In the genomic region with DNA sequence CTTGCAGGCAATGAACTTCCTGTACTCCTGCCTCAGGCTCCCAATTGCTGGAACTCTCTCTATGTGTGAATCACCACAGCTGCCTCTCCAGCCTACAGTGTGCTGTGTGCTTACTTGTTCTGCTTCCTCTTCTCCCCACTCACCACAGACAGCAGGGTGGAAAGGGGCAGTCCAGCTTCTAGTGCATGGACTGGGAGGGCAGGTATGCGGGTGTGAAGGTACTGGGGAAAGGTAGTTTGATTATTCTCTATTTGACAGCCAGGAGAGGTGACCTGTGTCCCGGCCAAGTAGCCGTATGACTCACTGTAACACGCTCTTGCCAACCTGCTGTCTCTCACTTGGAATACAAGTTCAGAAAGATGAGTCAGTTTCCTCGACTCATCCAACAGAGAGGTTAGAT, we compare ENCODE assay signal across 12 mouse cellular contexts. TPM values are rescaled to one million over a fixed set of nuclear protein-coding genes. Genes with fewer than 3 reads are reported as not detected.
DNase-seq lines count a peak whose midpoint lies in the region; ATAC-seq lines count a peak whose summit lies in the region.
"Had no signal": no experiment of that assay in that cellular context is flagged by ENCODE, and none has a peak within 500 bp of the region (broad histone marks: within the 10 kb centered on the region; RNA-seq: fewer than 3 reads in every experiment).

No protein-coding gene starts in this region.

- 74% methylated on average over 5 of the region's 5 CpGs for WGBS in kidney, embryonic 14.5 days

- no peak overlapping the region for H3K27ac ChIP-seq in kidney, embryonic 14.5 days (ENCODE audit: low read depth, low read length)
- H3K27ac ChIP-seq: heart, embryonic 13.5 days; macrophage; neural tube, embryonic 12.5 days had no signal

- no peak for DNase-seq in frontal cortex, postnatal 25 days (ENCODE audit: low spot score in 2 of 2)
- DNase-seq in 3T3-L1 (ENCODE audit: low read depth, low spot score) = peak; percentile 91
- peak; percentile 58 to 68 for DNase-seq in adrenal gland, postnatal 36 days
- DNase-seq in lung, postnatal 10 days = peak; percentile 26
- DNase-seq in layer of hippocampus, adult 9-10 months (ENCODE audit: low spot score) = no peak

- H3K4me1 ChIP-seq in kidney, embryonic 14.5 days (ENCODE audit: control insufficient read depth, insufficient read depth, low read length) = no peaks in the 10 kb centered on the region
- H3K4me1 ChIP-seq: neural tube, embryonic 12.5 days had no signal

- no peak overlapping the region for H3K4me3 ChIP-seq in kidney, embryonic 14.5 days (ENCODE audit: low read length)
- H3K4me3 ChIP-seq: heart, embryonic 13.5 days; neural tube, embryonic 12.5 days had no signal

- no peaks in the 10 kb centered on the region for H3K36me3 ChIP-seq in kidney, embryonic 14.5 days (ENCODE audit: control insufficient read depth, insufficient read depth, low read length)
- H3K36me3 ChIP-seq: heart, embryonic 13.5 days; neural tube, embryonic 12.5 days had no signal

- H3K4me2 ChIP-seq in kidney, embryonic 14.5 days (replicated peaks; ENCODE audit: low read depth, low read length) = no peak overlapping the region
- H3K4me2 ChIP-seq: neural tube, embryonic 12.5 days had no signal

- no peaks in the 10 kb centered on the region for H3K27me3 ChIP-seq in kidney, embryonic 14.5 days (ENCODE audit: control insufficient read depth, insufficient read depth, low read length)
- H3K27me3 ChIP-seq: neural tube, embryonic 12.5 days had no signal

- no peaks in the 10 kb centered on the region for H3K9me3 ChIP-seq in kidney, embryonic 14.5 days (ENCODE audit: control insufficient read depth, low read length)
- H3K9me3 ChIP-seq: heart, embryonic 13.5 days; neural tube, embryonic 12.5 days had no signal

- ATAC-seq in frontal cortex, adult (ENCODE audit: low TSS enrichment) = peak; percentile 77; the same call in 1 of the 2 replicates
- no peak for ATAC-seq in kidney, embryonic 14.5 days (ENCODE audit: low FRiP score, low TSS enrichment)
- no peak for ATAC-seq in CD4-positive, CD25-positive, alpha-beta regulatory T cell, adult 4 months
- ATAC-seq: activated CD4-positive, CD25-positive, alpha-beta regulatory T cell, adult 4 months had no signal

- no peak overlapping the region for H3K9ac ChIP-seq in kidney, embryonic 14.5 days (ENCODE audit: low read depth, low read length)
- H3K9ac ChIP-seq: heart, embryonic 13.5 days; neural tube, embryonic 12.5 days had no signal

RNA-seq across cellular contexts. Expression of a gene that starts 2.6 kb away (rescaled TPM):
- total RNA-seq in adrenal gland, postnatal 36 days (2021) = under 1 TPM in 1 of 2 experiments, not detected in 1; 0.23 TPM
- 0.26 and 0.53 TPM in 2 replicates for polyA plus RNA-seq in kidney, embryonic 14.5 days (2014; fragmentation: Nextera tagmentation; extraction: Ambion mirVana)
- under 1 TPM; 0.26 to 0.79 TPM for polyA plus RNA-seq in CD4-positive, CD25-positive, alpha-beta regulatory T cell, adult 4 months (2017; shearing (Covaris generic))

RNA-seq across cellular contexts. Expression of a gene that starts 11.2 kb away (rescaled TPM):
- 10 to 100 TPM; 43.1 to 53.5 TPM for total RNA-seq in adrenal gland, postnatal 36 days (2021)
- polyA plus RNA-seq in kidney, embryonic 14.5 days (2014; fragmentation: Nextera tagmentation; extraction: Ambion mirVana) = 33.3 and 48.7 TPM in 2 replicates
- 10 to 100 TPM; 16.6 to 20.1 TPM for polyA plus RNA-seq in CD4-positive, CD25-positive, alpha-beta regulatory T cell, adult 4 months (2017; shearing (Covaris generic))

RNA-seq across cellular contexts. Expression of a gene that starts 50.7 kb away (rescaled TPM):
- total RNA-seq in adrenal gland, postnatal 36 days (2021) = 10 to 100 TPM; 17.3 to 19.9 TPM
- polyA plus RNA-seq in kidney, embryonic 14.5 days (2014; fragmentation: Nextera tagmentation; extraction: Ambion mirVana) = 26.8 and 27.9 TPM in 2 replicates
- 1 to 10 TPM; 3.0 to 4.7 TPM for polyA plus RNA-seq in CD4-positive, CD25-positive, alpha-beta regulatory T cell, adult 4 months (2017; shearing (Covaris generic))

Comparison
In these comparisons a context has a peak if more than half of its experiments do, and no peak if none do; other contexts are left out.
1. DNase-seq: peak in 3T3-L1 (single experiment), adrenal gland, postnatal 36 days (2 of 2) and lung, postnatal 10 days (single experiment); none in frontal cortex, postnatal 25 days (0 of 2) and layer of hippocampus, adult 9-10 months (single experiment).